ENCODE assay signal across 16 mouse cellular contexts in genomic region chr11:104674768-104675167, GRCm38 (mm10). TPM values are rescaled to one million over a fixed set of nuclear protein-coding genes. Genes with fewer than 3 reads are reported as not detected.
"Had no signal": no experiment of that assay in that cellular context is flagged by ENCODE, and none has a peak within 500 bp of the region (broad histone marks: within the 10 kb centered on the region; RNA-seq: fewer than 3 reads in every experiment).

No protein-coding gene starts in this region.

- ATAC-seq: midbrain, embryonic 13.5 days; midbrain, embryonic 15.5 days had no signal

- H3K4me1 ChIP-seq: midbrain, embryonic 13.5 days; midbrain, embryonic 15.5 days; neural tube, embryonic 12.5 days; stomach, embryonic 15.5 days had no signal

- H3K4me3 ChIP-seq: megakaryocyte, embryonic 14.5 days; midbrain, embryonic 13.5 days; midbrain, embryonic 15.5 days; neural tube, embryonic 12.5 days; stomach, embryonic 15.5 days had no signal

- H3K27me3 ChIP-seq: megakaryocyte, embryonic 14.5 days; midbrain, embryonic 13.5 days; midbrain, embryonic 15.5 days; neural tube, embryonic 12.5 days; stomach, embryonic 15.5 days had no signal

- H3K9ac ChIP-seq: lung, embryonic 14.5 days; midbrain, embryonic 13.5 days; midbrain, embryonic 15.5 days; neural tube, embryonic 12.5 days; stomach, embryonic 15.5 days had no signal

- H3K4me2 ChIP-seq: lung, embryonic 14.5 days; midbrain, embryonic 11.5 days; midbrain, embryonic 13.5 days; midbrain, embryonic 15.5 days; neural tube, embryonic 12.5 days; stomach, embryonic 15.5 days had no signal

- H3K36me3 ChIP-seq: midbrain, embryonic 13.5 days; midbrain, embryonic 15.5 days; neural tube, embryonic 12.5 days; stomach, embryonic 15.5 days had no signal

- H3K9me3 ChIP-seq: megakaryocyte, embryonic 14.5 days; midbrain, embryonic 13.5 days; midbrain, embryonic 15.5 days; neural tube, embryonic 12.5 days; stomach, embryonic 15.5 days had no signal

- DNase-seq: lung, adult 18-20 months; lung, postnatal 10 days; lung, postnatal 4 days; right cerebral cortex, postnatal 14 days; thymus, adult 2 months; thymus, postnatal 36 days had no signal

- H3K27ac ChIP-seq: midbrain, embryonic 13.5 days; midbrain, embryonic 15.5 days; neural tube, embryonic 12.5 days; stomach, embryonic 15.5 days; stomach, postnatal 0 days had no signal

RNA-seq across cellular contexts. Expression of gene Gm11639, which starts 10.7 kb away (rescaled TPM):
- total RNA-seq: monocyte, adult 5-6 weeks had no signal
- polyA plus RNA-seq: lung, embryonic 14.5 days; midbrain, embryonic 11.5 days; midbrain, embryonic 13.5 days; spleen, adult 2 months had no signal
